Mouse (Mus musculus): ENCODE results near the gene Zfp580. TPM values are rescaled to one million over a fixed set of nuclear protein-coding genes. Genes with fewer than 3 reads are reported as not detected.
"Not testable (repeated sequence)": the region's sequence is repeated elsewhere in the genome, so short reads cannot be mapped to it uniquely, and the experiment has no call there.

Zfp580 gene
- total RNA-seq, 2 experiments from 2014 or later: 5.6 to 6.6 TPM

- DNase-seq: no peak
- intact Hi-C loops (cut with DNase I; ENCODE audit: low total_unique reads): no loop called here
Measured at GRCm38 (mm10) chr7:5059421-5059820, 8.1 kb downstream of the Zfp580 start.

- intact Hi-C loops (cut with DNase I; ENCODE audit: low total_unique reads): no loop called here
- DNase-seq: peak; percentile 83
Measured at GRCm38 (mm10) chr7:5060239-5060731, 8.9 kb downstream of the Zfp580 start.

GRCm38 (mm10) chr7:5060944-5061773 lies 9.8 kb downstream of the Zfp580 start:
- DNase-seq: peak; percentile 98
- intact Hi-C loops (cut with DNase I; ENCODE audit: low total_unique reads): no loop called here

- intact Hi-C loops (cut with DNase I; ENCODE audit: low total_unique reads): no loop called here
- DNase-seq: peak; percentile 96
Measured at GRCm38 (mm10) chr7:5061774-5062359, 10.5 kb downstream of the Zfp580 start, which contains the start of gene U2af2. U2af2 (plus strand) TSS chr7:5062143.

GRCm38 (mm10) chr7:5062360-5063001 lies 11.1 kb downstream of the Zfp580 start:
- intact Hi-C loops (cut with DNase I; ENCODE audit: low total_unique reads): no loop called here
- DNase-seq: no peak

- DNase-seq: no peak
- intact Hi-C loops (cut with DNase I; ENCODE audit: low total_unique reads): no loop called here
Measured at GRCm38 (mm10) chr7:5064886-5065285, 13.5 kb downstream of the Zfp580 start.

GRCm38 (mm10) chr7:5073586-5073985 lies 22.2 kb downstream of the Zfp580 start:
- DNase-seq: no peak
- intact Hi-C loops (cut with DNase I; ENCODE audit: low total_unique reads): loop anchor here (10.0 kb wide), 1 partner anchor 1449 kb away; the partner anchor contains the start of genes Prpf31 and Tfpt

- no peak for DNase-seq
- intact Hi-C loops (cut with DNase I; ENCODE audit: low total_unique reads): loop anchor here (10.0 kb wide), 1 partner anchor 1450 kb away; the partner anchor contains the start of genes Prpf31 and Tfpt
Measured at GRCm38 (mm10) chr7:5074984-5075383, 23.6 kb downstream of the Zfp580 start.

GRCm38 (mm10) chr7:5076931-5077330 lies 25.6 kb downstream of the Zfp580 start:
- intact Hi-C loops (cut with DNase I; ENCODE audit: low total_unique reads): loop anchor here (10.0 kb wide), 1 partner anchor 1452 kb away; the partner anchor contains the start of genes Prpf31 and Tfpt
- DNase-seq: no peak

- intact Hi-C loops (cut with DNase I; ENCODE audit: low total_unique reads): loop anchor here (10.0 kb wide), 1 partner anchor 1455 kb away; the partner anchor contains the start of genes Prpf31 and Tfpt
- not testable (repeated sequence) for DNase-seq
Measured at GRCm38 (mm10) chr7:5079365-5080009, 28.1 kb downstream of the Zfp580 start.

GRCm38 (mm10) chr7:5080010-5080751 lies 28.8 kb downstream of the Zfp580 start, which contains the start of gene Epn1:
Epn1 (plus strand) TSS chr7:5080235.
- peak; percentile 97 for DNase-seq
- intact Hi-C loops (cut with DNase I; ENCODE audit: low total_unique reads): no loop called here

GRCm38 (mm10) chr7:5080815-5081214 lies 29.5 kb downstream of the Zfp580 start:
- DNase-seq: no peak
- intact Hi-C loops (cut with DNase I; ENCODE audit: low total_unique reads): no loop called here

GRCm38 (mm10) chr7:5081241-5081640 lies 29.9 kb downstream of the Zfp580 start:
- no peak for DNase-seq
- intact Hi-C loops (cut with DNase I; ENCODE audit: low total_unique reads): no loop called here

- intact Hi-C loops (cut with DNase I; ENCODE audit: low total_unique reads): no loop called here
- DNase-seq: no peak
Measured at GRCm38 (mm10) chr7:5081939-5082338, 30.6 kb downstream of the Zfp580 start.

GRCm38 (mm10) chr7:5083325-5084105 lies 32.2 kb downstream of the Zfp580 start:
- intact Hi-C loops (cut with DNase I; ENCODE audit: low total_unique reads): no loop called here
- DNase-seq: no peak

- no peak for DNase-seq
- intact Hi-C loops (cut with DNase I; ENCODE audit: low total_unique reads): no loop called here
Measured at GRCm38 (mm10) chr7:5085512-5085911, 34.2 kb downstream of the Zfp580 start.

- intact Hi-C loops (cut with DNase I; ENCODE audit: low total_unique reads): no loop called here
- DNase-seq: peak; percentile 45
Measured at GRCm38 (mm10) chr7:5086921-5087440, 35.6 kb downstream of the Zfp580 start.

GRCm38 (mm10) chr7:5087886-5088285 lies 36.5 kb downstream of the Zfp580 start:
- intact Hi-C loops (cut with DNase I; ENCODE audit: low total_unique reads): no loop called here
- no peak for DNase-seq
